Mouse (Mus musculus) embryonic fibroblast, embryonic 13.5 days (primary cell): ENCODE data around the gene Cryga.

Experiments
- CTCF ChIP-seq: IDR thresholded peaks from 2 replicates; pipeline ENCODE4 v1.5.1; 2011; ENCODE audit warnings: mild to moderate bottlenecking, control low read depth, low read length, moderate library complexity, borderline replicate concordance; ENCODE audit not compliant: insufficient read depth
- POLR2A ChIP-seq: IDR thresholded peaks from 2 replicates; pipeline ENCODE4 v1.6.1; 2011; ENCODE audit warnings: low read depth, mild to moderate bottlenecking, control low read depth, low read length, moderate library complexity

- TF ChIP-seq CTCF (no peak), POLR2A (no peak)
Observed at GRCm38 (mm10) chr1:65088567-65089356, 14.4 kb downstream of the Cryga start.
